Mouse (Mus musculus): ENCODE data around the gene Gas8. TPM values are rescaled to one million over a fixed set of nuclear protein-coding genes. Genes with fewer than 3 reads are reported as not detected.

Gene Gas8
- polyA plus RNA-seq, 1 experiment = 42.9 TPM

- no peaks in the 10 kb centered on the region for H3K27me3 ChIP-seq (ENCODE audit: control insufficient read depth, insufficient read depth, low read length)
- no peak overlapping the region for H3K27ac ChIP-seq (ENCODE audit: insufficient read depth, low read length)
- H3K4me3 ChIP-seq (replicated peaks; ENCODE audit: insufficient read depth, low read depth, low read length) = no peak overlapping the region
- DNase-seq = no peak
- WGBS = 87% methylated on average over 9 of the region's 9 CpGs
- peaks cover 5% of the 10 kb centered on the region for H3K4me1 ChIP-seq (ENCODE audit: control insufficient read depth, insufficient read depth, low read length)
- TF ChIP-seq POLR2A (IDR thresholded peaks at IDR 0.05; ENCODE audit: borderline replicate concordance, insufficient read depth, low read length) = no peak
- no peak for TF ChIP-seq CTCF (IDR thresholded peaks at IDR 0.05; ENCODE audit: borderline replicate concordance, insufficient read depth, low read depth, low read length)
Measured at GRCm38 (mm10) chr8:123504591-123505195, 13.9 kb upstream of the Gas8 start.

- 52% methylated on average over 4 of the region's 4 CpGs for WGBS
- Histone ChIP-seq H3K27ac (ENCODE audit: insufficient read depth, low read length) (no peak overlapping the region), H3K4me1 (ENCODE audit: control insufficient read depth, insufficient read depth, low read length) (no peaks in the 10 kb centered on the region; the same call in 1 of the 2 replicates), H3K27me3 (ENCODE audit: control insufficient read depth, insufficient read depth, low read length) (no peaks in the 10 kb centered on the region), H3K4me3 (replicated peaks; ENCODE audit: insufficient read depth, low read depth, low read length) (no peak overlapping the region)
- TF ChIP-seq POLR2A (IDR thresholded peaks at IDR 0.05; ENCODE audit: borderline replicate concordance, insufficient read depth, low read length) (no peak), CTCF (IDR thresholded peaks at IDR 0.05; ENCODE audit: borderline replicate concordance, insufficient read depth, low read depth, low read length) (no peak)
- DNase-seq = no peak
Measured at GRCm38 (mm10) chr8:123505267-123505666, 13.4 kb upstream of the Gas8 start.

- TF ChIP-seq POLR2A (IDR thresholded peaks at IDR 0.05; ENCODE audit: borderline replicate concordance, insufficient read depth, low read length) (no peak), CTCF (IDR thresholded peaks at IDR 0.05; ENCODE audit: borderline replicate concordance, insufficient read depth, low read depth, low read length) (no peak)
- no peak for DNase-seq
- Histone ChIP-seq H3K27me3 (ENCODE audit: control insufficient read depth, insufficient read depth, low read length) (no peaks in the 10 kb centered on the region), H3K4me3 (replicated peaks; ENCODE audit: insufficient read depth, low read depth, low read length) (no peak overlapping the region), H3K27ac (ENCODE audit: insufficient read depth, low read length) (no peak overlapping the region), H3K4me1 (ENCODE audit: control insufficient read depth, insufficient read depth, low read length) (no peaks in the 10 kb centered on the region)
- 70% methylated on average over 9 of the region's 9 CpGs for WGBS
Measured at GRCm38 (mm10) chr8:123505695-123506094, 12.9 kb upstream of the Gas8 start.

GRCm38 (mm10) chr8:123507153-123507552 is 11.5 kb upstream of the Gas8 start:
- no peak for DNase-seq
- TF ChIP-seq CTCF (IDR thresholded peaks at IDR 0.05; ENCODE audit: borderline replicate concordance, insufficient read depth, low read depth, low read length) (no peak), POLR2A (IDR thresholded peaks at IDR 0.05; ENCODE audit: borderline replicate concordance, insufficient read depth, low read length) (no peak)
- Histone ChIP-seq H3K4me1 (ENCODE audit: control insufficient read depth, insufficient read depth, low read length) (no peaks in the 10 kb centered on the region), H3K27me3 (ENCODE audit: control insufficient read depth, insufficient read depth, low read length) (no peaks in the 10 kb centered on the region), H3K27ac (ENCODE audit: insufficient read depth, low read length) (no peak overlapping the region), H3K4me3 (replicated peaks; ENCODE audit: insufficient read depth, low read depth, low read length) (no peak overlapping the region)
- WGBS = 93% methylated on average over 5 of the region's 5 CpGs

- no peak for TF ChIP-seq POLR2A (IDR thresholded peaks at IDR 0.05; ENCODE audit: borderline replicate concordance, insufficient read depth, low read length)
- no peak for TF ChIP-seq CTCF (IDR thresholded peaks at IDR 0.05; ENCODE audit: borderline replicate concordance, insufficient read depth, low read depth, low read length)
- no peak overlapping the region for H3K27ac ChIP-seq (ENCODE audit: insufficient read depth, low read length)
- 65% methylated on average over 5 of the region's 5 CpGs for WGBS
Measured at GRCm38 (mm10) chr8:123510819-123511218, 7.8 kb upstream of the Gas8 start.

GRCm38 (mm10) chr8:123514136-123514535 is 4.5 kb upstream of the Gas8 start:
- no peak overlapping the region for H3K27ac ChIP-seq (ENCODE audit: insufficient read depth, low read length)
- H3K27me3 ChIP-seq (ENCODE audit: control insufficient read depth, insufficient read depth, low read length) = no peaks in the 10 kb centered on the region
- no peak for DNase-seq
- TF ChIP-seq POLR2A (IDR thresholded peaks at IDR 0.05; ENCODE audit: borderline replicate concordance, insufficient read depth, low read length) = no peak
- H3K4me3 ChIP-seq (replicated peaks; ENCODE audit: insufficient read depth, low read depth, low read length) = peak overlapping the region; percentile 78
- peaks cover 2% of the 10 kb centered on the region; the same call in 1 of the 2 replicates for H3K4me1 ChIP-seq (ENCODE audit: control insufficient read depth, insufficient read depth, low read length)
- 3% methylated on average over 9 of the region's 9 CpGs for whole genome bisulfite sequencing

More at GRCm38 (mm10) chr8:123510819-123511218, 7.8 kb upstream of the Gas8 start:
- Histone ChIP-seq H3K4me3 (replicated peaks; ENCODE audit: insufficient read depth, low read depth, low read length) (no peak overlapping the region), H3K4me1 (ENCODE audit: control insufficient read depth, insufficient read depth, low read length) (no peaks in the 10 kb centered on the region), H3K27me3 (ENCODE audit: control insufficient read depth, insufficient read depth, low read length) (no peaks in the 10 kb centered on the region)
- DNase-seq = no peak

- H3K27ac ChIP-seq (ENCODE audit: insufficient read depth, low read length) = no peak within 1 kb of the TSS
- H3K4me1 ChIP-seq (ENCODE audit: control insufficient read depth, insufficient read depth, low read length) = peaks cover 2% of the 10 kb centered on the region; the same call in 1 of the 2 replicates
- peak; percentile 55 to 61 for DNase-seq
- 1% methylated on average over 62 of the region's 63 CpGs for WGBS
- peak within 1 kb of the TSS; percentile 78 for H3K4me3 ChIP-seq (replicated peaks; ENCODE audit: insufficient read depth, low read depth, low read length)
- H3K27me3 ChIP-seq (ENCODE audit: control insufficient read depth, insufficient read depth, low read length) = no peaks in the 10 kb centered on the region
- no peak for TF ChIP-seq CTCF (IDR thresholded peaks at IDR 0.05; ENCODE audit: borderline replicate concordance, insufficient read depth, low read depth, low read length)
- TF ChIP-seq POLR2A (IDR thresholded peaks at IDR 0.05; ENCODE audit: borderline replicate concordance, insufficient read depth, low read length) = no peak
Measured at GRCm38 (mm10) chr8:123514781-123515539, 3.7 kb upstream of the Gas8 start, which contains the start of gene Dbndd1. TSS of gene Dbndd1 (minus strand) at chr8:123515463.

- Histone ChIP-seq H3K27me3 (ENCODE audit: control insufficient read depth, insufficient read depth, low read length) (no peaks in the 10 kb centered on the region), H3K27ac (ENCODE audit: insufficient read depth, low read length) (no peak overlapping the region), H3K4me3 (replicated peaks; ENCODE audit: insufficient read depth, low read depth, low read length) (peak overlapping the region; percentile 78), H3K4me1 (ENCODE audit: control insufficient read depth, insufficient read depth, low read length) (peaks cover 2% of the 10 kb centered on the region; the same call in 1 of the 2 replicates)
- under 1% methylated on average over 11 of the region's 11 CpGs for WGBS
- DNase-seq = no peak
- TF ChIP-seq CTCF (IDR thresholded peaks at IDR 0.05; ENCODE audit: borderline replicate concordance, insufficient read depth, low read depth, low read length) (no peak), POLR2A (IDR thresholded peaks at IDR 0.05; ENCODE audit: borderline replicate concordance, insufficient read depth, low read length) (no peak)
Measured at GRCm38 (mm10) chr8:123515540-123515897, 3.1 kb upstream of the Gas8 start.

Measured in cerebellum, adult 2 months (tissue).